Mouse (Mus musculus) CH12.LX (cell line): ENCODE results near the gene Lypd1. TPM values are rescaled to one million over a fixed set of nuclear protein-coding genes. Genes with fewer than 3 reads are reported as not detected.

Experiments
- DNase-seq: peaks from one replicate; pipeline ENCODE4 v3.0.0-alpha.2; 2013; ENCODE audit errors: extremely low read depth
- H3K27ac ChIP-seq: 2 replicates; pipeline ENCODE4 v1.5.1; 2012; ENCODE audit warnings: low read depth, mild to moderate bottlenecking, control low read depth, moderate library complexity; ENCODE audit not compliant: insufficient read depth
- H3K27me3 ChIP-seq: replicated peaks from 2 replicates; pipeline ENCODE3; 2012; ENCODE audit warnings: inconsistent platforms
- H3K36me3 ChIP-seq, 2 experiments: replicated peaks in 1 of 2; 2 replicates each; pipeline versions ENCODE3 to v1.6.1; 2012; ENCODE audit warnings: inconsistent platforms in 1 of 2, low read length in 1 of 2, mild to moderate bottlenecking in 1 of 2, mixed read lengths in 1 of 2, moderate library complexity in 1 of 2; ENCODE audit not compliant: control insufficient read depth in 1 of 2, insufficient read depth in 1 of 2
- H3K4me1 ChIP-seq, 2 experiments: 2 replicates each; pipeline ENCODE4 v1.6.1; 2012; ENCODE audit warnings: inconsistent platforms in 1 of 2, moderate library complexity in 1 of 2; ENCODE audit not compliant: insufficient read depth in 2 of 2, control insufficient read depth in 1 of 2
- H3K4me2 ChIP-seq: 2 replicates; pipeline ENCODE4 v1.6.1; 2012; ENCODE audit warnings: low read depth, mild to moderate bottlenecking, control low read depth; ENCODE audit not compliant: poor library complexity, insufficient read depth, severe bottlenecking
- H3K4me3 ChIP-seq, 3 experiments: fragments of 150-350 bp in 1 of 3; sonication (generic) in 1 of 3; replicated peaks in 1 of 3; 2 replicates each; pipeline versions ENCODE3 to v1.5.1; 2011 to 2012; ENCODE audit warnings: low read depth in 2 of 3, low read length in 2 of 3, mild to moderate bottlenecking in 2 of 3, moderate library complexity in 2 of 3, control low read depth in 1 of 3, improper control_type of control experiment in 1 of 3, inconsistent platforms in 1 of 3, mixed read lengths in 1 of 3; ENCODE audit not compliant: poor library complexity in 1 of 3
- H3K79me2 ChIP-seq: replicated peaks from 2 replicates; pipeline ENCODE4 v1.6.1; 2012; ENCODE audit warnings: mild to moderate bottlenecking, moderate library complexity; ENCODE audit not compliant: control insufficient read depth, poor library complexity, insufficient read depth, severe bottlenecking; ENCODE audit errors: extremely low read depth
- H3K9ac ChIP-seq: 2 replicates; pipeline ENCODE4 v1.6.1; 2012; ENCODE audit warnings: low read depth, mild to moderate bottlenecking, control low read depth, moderate library complexity; ENCODE audit not compliant: insufficient read depth
- H3K9me3 ChIP-seq: replicated peaks from 2 replicates; pipeline ENCODE3; 2012; ENCODE audit warnings: low read length, inconsistent platforms, mixed read lengths
- BHLHE40 ChIP-seq: IDR thresholded peaks from 2 replicates; pipeline ENCODE4 v1.6.1; 2011; ENCODE audit warnings: mild to moderate bottlenecking, low read depth, low read length, improper control_type of control experiment
- E2F4 ChIP-seq: IDR thresholded peaks from 2 replicates; pipeline ENCODE4 v1.6.1; 2011; ENCODE audit warnings: low read depth, low read length, improper control_type of control experiment; ENCODE audit not compliant: insufficient replicate concordance
- EP300 ChIP-seq: IDR thresholded peaks from 2 replicates; pipeline ENCODE4 v1.6.1; 2011; ENCODE audit warnings: low read length, improper control_type of control experiment
- ETS1 ChIP-seq: conservative IDR thresholded peaks from 2 replicates; pipeline ENCODE4 v1.6.1; 2012; ENCODE audit warnings: low read depth, mild to moderate bottlenecking, inconsistent platforms, low read length, improper control_type of control experiment, moderate library complexity
- JUND ChIP-seq: conservative IDR thresholded peaks from 2 replicates; pipeline ENCODE4 v1.6.1; 2011; ENCODE audit warnings: low read depth, low read length, improper control_type of control experiment
- KAT2A ChIP-seq: IDR thresholded peaks from 2 replicates; pipeline ENCODE4 v1.6.1; 2012; ENCODE audit warnings: low read length, improper control_type of control experiment, inconsistent platforms; ENCODE audit not compliant: insufficient replicate concordance
- MAX ChIP-seq: IDR thresholded peaks from 2 replicates; pipeline ENCODE4 v1.6.1; 2011; ENCODE audit warnings: low read length, improper control_type of control experiment
- MYC ChIP-seq: IDR thresholded peaks from 2 replicates; pipeline ENCODE4 v1.6.1; 2011; ENCODE audit warnings: low read depth, mild to moderate bottlenecking, improper control_type of control experiment, low read length
- NELFE ChIP-seq: IDR thresholded peaks from 2 replicates; pipeline ENCODE4 v1.6.1; 2011; ENCODE audit warnings: low read depth, low read length, improper control_type of control experiment
- TCF12 ChIP-seq: IDR thresholded peaks from 2 replicates; pipeline ENCODE4 v1.6.1; 2014; ENCODE audit warnings: low read depth, mild to moderate bottlenecking, inconsistent platforms, low read length, improper control_type of control experiment
- USF1 ChIP-seq: IDR thresholded peaks from 2 replicates; pipeline ENCODE4 v1.6.1; 2014; ENCODE audit warnings: low read depth, mild to moderate bottlenecking, inconsistent platforms, low read length, improper control_type of control experiment
- USF2 ChIP-seq: conservative IDR thresholded peaks from 2 replicates; pipeline ENCODE4 v1.6.1; 2011; ENCODE audit warnings: low read depth, low read length, improper control_type of control experiment
- dilution Hi-C: fragments of 300-500 bp; cut with MboI; formaldehyde crosslinking; loops from 2 replicates; pipeline ENCODE4 v1.14.3; 2020; ENCODE audit warnings: low sequenced_read_pairs; ENCODE audit not compliant: extremely low pct_unique_long_range_greater_than_20kb, extremely low pct_ligation_motif_present
- in situ Hi-C: fragments of 300-500 bp; cut with MboI; formaldehyde crosslinking; loops from 3 replicates; pipeline ENCODE4 v1.14.3; 2019; ENCODE audit warnings: low sequenced_read_pairs, low pct_ligation_motif_present, low pct_unique_long_range_greater_than_20kb, mixed read lengths
- polyA plus RNA-seq: library from polyadenylated mRNA; unstranded; fragments of >175 nt; gene quantifications from 2 replicates; pipeline ENCODE4 v1.2.1, GENCODE M21; 2012; ENCODE audit warnings: low read depth; ENCODE audit not compliant: insufficient read length
- total RNA-seq, 2 experiments: library from RNA; depleted of rRNA; stranded (reverse); fragments of 300-350 nt in 1 of 2; fragments of >200 nt in 1 of 2; gene quantifications; 2 replicates each; pipeline ENCODE4 v1.2.3; 2012 to 2014

Gene Lypd1
- total and polyA plus RNA-seq, 3 experiments = not detected

DNA sequence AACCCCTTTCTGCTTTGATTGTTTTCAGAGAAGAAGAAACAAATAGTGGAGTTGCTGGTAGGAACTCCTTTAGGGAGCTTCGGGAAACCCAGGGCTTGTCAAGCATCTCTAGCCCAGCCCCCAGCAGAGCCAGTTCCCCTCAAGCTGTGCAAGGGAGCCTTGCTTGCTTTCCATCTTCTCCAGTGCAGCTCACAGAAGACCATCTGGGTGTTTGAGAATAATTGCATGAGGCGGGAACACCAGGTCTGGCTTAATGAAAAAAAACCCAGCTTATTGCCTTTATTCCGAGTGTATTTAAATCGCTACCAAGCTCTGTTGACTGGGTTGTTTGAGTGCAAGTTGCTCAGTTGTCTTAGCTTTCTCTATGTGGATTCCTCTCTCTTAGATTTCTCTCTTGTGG lies 89.3 kb downstream of the Lypd1 start:
- no peak for DNase-seq
- in situ Hi-C loops (no loop called here), dilution Hi-C loops (no loop called here)

DNA sequence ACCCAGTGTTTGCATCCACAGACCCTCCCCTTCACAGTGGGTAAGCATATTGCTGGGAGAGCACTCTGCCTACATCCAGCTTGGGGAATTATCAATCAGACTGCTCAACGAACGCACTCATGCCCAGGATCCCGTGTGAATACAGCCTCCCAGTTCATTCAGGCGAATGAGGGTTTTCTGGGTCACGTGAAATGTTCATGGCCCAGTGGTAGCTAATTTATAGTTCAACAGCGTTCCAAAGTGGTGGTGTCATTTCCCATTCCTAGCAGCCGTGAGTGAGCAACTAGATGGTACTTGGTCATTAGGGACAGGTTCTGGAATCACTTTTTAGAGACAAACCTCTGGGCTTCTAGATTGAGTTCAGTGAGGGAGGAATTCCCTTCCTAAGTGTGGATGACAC lies 91.8 kb downstream of the Lypd1 start:
- Histone ChIP-seq H3K4me1 (no peaks in the 10 kb centered on the region), H3K4me2 (no peak overlapping the region), H3K9me3 (no peaks in the 10 kb centered on the region), H3K4me3 (no peak overlapping the region), H3K36me3 (no peaks in the 10 kb centered on the region), H3K27ac (no peak overlapping the region), H3K79me2 (no peaks in the 10 kb centered on the region), H3K27me3 (peaks cover 7% of the 10 kb centered on the region), H3K9ac (no peak overlapping the region)
- in situ Hi-C loops (no loop called here), dilution Hi-C loops (no loop called here)
- no peak for DNase-seq
- TF ChIP-seq JUND = no peak
- no peak for TF ChIP-seq NELFE
- no peak for TF ChIP-seq USF2
- TF ChIP-seq EP300 = no peak
- TF ChIP-seq ETS1 = no peak
- TF ChIP-seq E2F4 = no peak
- TF ChIP-seq KAT2A = no peak
- no peak for TF ChIP-seq MAX
- TF ChIP-seq BHLHE40 = no peak
- TF ChIP-seq MYC = no peak

More for the DNA sequence above, 89.3 kb downstream of the Lypd1 start:
- Histone ChIP-seq H3K4me3 (no peak overlapping the region), H3K27me3 (no peaks in the 10 kb centered on the region), H3K36me3 (no peaks in the 10 kb centered on the region), H3K27ac (no peak overlapping the region), H3K4me2 (no peak overlapping the region), H3K9me3 (no peaks in the 10 kb centered on the region), H3K9ac (no peak overlapping the region), H3K79me2 (no peaks in the 10 kb centered on the region), H3K4me1 (no peaks in the 10 kb centered on the region)
- TF ChIP-seq KAT2A (no peak), TCF12 (no peak), MAX (no peak), USF1 (no peak), JUND (no peak)

Other genes starting within 250 kb of the Lypd1 start
- not detected in 2 replicates for gene Gpr39, start 236.1 kb downstream of the Lypd1 start, total RNA-seq (2012; rRNA removed)
- gene Gpr39, start 236.1 kb downstream of the Lypd1 start, total RNA-seq (2014; rRNA removed) = not detected in 2 replicates
- gene Gpr39, start 236.1 kb downstream of the Lypd1 start, polyA plus RNA-seq = not detected in 2 replicates